Mouse (Mus musculus): ENCODE data around the gene Osgepl1. TPM values are rescaled to one million over a fixed set of nuclear protein-coding genes. Genes with fewer than 3 reads are reported as not detected.
"Not testable (repeated sequence)": the region's sequence is repeated elsewhere in the genome, so short reads cannot be mapped to it uniquely, and the experiment has no call there.

Gene Osgepl1
- 10 to 100 TPM; 46.4 to 49.5 TPM for total RNA-seq (2021)
- long read RNA-seq, experiment 1, full-length matches to known transcripts, result 83 of 118 reads
- long read RNA-seq, experiment 1, partial matches to known transcripts, result 3 of 118 reads
- long read RNA-seq, experiment 1, other reads (novel, unspliced or antisense), result 32 of 118 reads
- long read RNA-seq, experiment 2, full-length matches to known transcripts, result 69 of 95 reads
- long read RNA-seq, experiment 2, partial matches to known transcripts, result 0 of 95 reads
- long read RNA-seq, experiment 2, other reads (novel, unspliced or antisense), result 26 of 95 reads

GRCm38 (mm10) chr1:53312989-53313967, at the start of gene Osgepl1:
Gene Osgepl1, plus strand, starts transcription at chr1:53313624.
- DNase-seq, result peak; percentile 87 to 90
- intact Hi-C loops (cut with DNase I), result no loop called here

GRCm38 (mm10) chr1:53264958-53265612, 48.3 kb upstream of the Osgepl1 start:
- intact Hi-C loops (cut with DNase I); DNase-seq: not testable (repeated sequence)

GRCm38 (mm10) chr1:53269901-53270300, 43.5 kb upstream of the Osgepl1 start:
- intact Hi-C loops (cut with DNase I), result no loop called here
- peak; percentile 3 to 11 for DNase-seq

- peak; percentile 9 to 50 for DNase-seq
- intact Hi-C loops (cut with DNase I), result loop anchor here (2.0 kb wide), 1 partner anchor 220 kb away; no protein-coding TSS in a partner anchor
Measured at GRCm38 (mm10) chr1:53272646-53273045, 40.8 kb upstream of the Osgepl1 start.

GRCm38 (mm10) chr1:53291197-53291596, 22.2 kb upstream of the Osgepl1 start:
- intact Hi-C loops (cut with DNase I), result loop anchor here (10.0 kb wide), 1 partner anchor 64 kb away; the partner anchor contains the start of genes Asdurf, Asnsd1 and Gm28551

GRCm38 (mm10) chr1:53296581-53297383, 16.6 kb upstream of the Osgepl1 start, which contains the start of the genes Pms1, Ormdl1 and Gm28778:
Gene Pms1, minus strand, starts transcription at chr1:53297018.
Gene Ormdl1, plus strand, starts transcription at chr1:53297095.
Gene Gm28778, plus strand, starts transcription at chr1:53297111.
- intact Hi-C loops (cut with DNase I), result loop anchor here (1.0 to 10.0 kb wide), 2 partner anchors 11 to 58 kb away; partner anchors contain the start of genes Asdurf, Asnsd1 and Gm28551

More at GRCm38 (mm10) chr1:53291197-53291596, 22.2 kb upstream of the Osgepl1 start:
- DNase-seq, result no peak

GRCm38 (mm10) chr1:53300506-53300905, 12.9 kb upstream of the Osgepl1 start:
- intact Hi-C loops (cut with DNase I), result no loop called here
- no peak for DNase-seq

More at GRCm38 (mm10) chr1:53296581-53297383, 16.6 kb upstream of the Osgepl1 start, which contains the start of the genes Pms1, Ormdl1 and Gm28778:
- DNase-seq, result peak; percentile 97

- DNase-seq, result no peak
- intact Hi-C loops (cut with DNase I), result no loop called here
Measured at GRCm38 (mm10) chr1:53321662-53322344, 8.4 kb downstream of the Osgepl1 start.

GRCm38 (mm10) chr1:53323254-53323653, 9.8 kb downstream of the Osgepl1 start:
- no peak for DNase-seq
- intact Hi-C loops (cut with DNase I), result no loop called here

- intact Hi-C loops (cut with DNase I), result no loop called here
- DNase-seq, result no peak
Measured at GRCm38 (mm10) chr1:53324277-53324676, 10.9 kb downstream of the Osgepl1 start.

GRCm38 (mm10) chr1:53324827-53325494, 11.5 kb downstream of the Osgepl1 start:
- intact Hi-C loops (cut with DNase I), result no loop called here
- DNase-seq, result no peak

- intact Hi-C loops (cut with DNase I); DNase-seq: not testable (repeated sequence)
Measured at GRCm38 (mm10) chr1:53333527-53333926, 20.1 kb downstream of the Osgepl1 start.

GRCm38 (mm10) chr1:53335465-53335864, 22.0 kb downstream of the Osgepl1 start:
- intact Hi-C loops (cut with DNase I), result no loop called here
- no peak for DNase-seq

- intact Hi-C loops (cut with DNase I); DNase-seq: not testable (repeated sequence)
Measured at GRCm38 (mm10) chr1:53337403-53337802, 24.0 kb downstream of the Osgepl1 start.

- DNase-seq, result no peak
- intact Hi-C loops (cut with DNase I), result no loop called here
Measured at GRCm38 (mm10) chr1:53341071-53341470, 27.6 kb downstream of the Osgepl1 start.

GRCm38 (mm10) chr1:53352327-53353261, 39.2 kb downstream of the Osgepl1 start, which contains the start of the genes Asdurf, Gm28551 and Asnsd1:
Gene Asdurf, minus strand, starts transcription at chr1:53352619.
Gene Gm28551, minus strand, starts transcription at chr1:53352667.
Gene Asnsd1, minus strand, starts transcription at chr1:53352752.
- DNase-seq, result peak; percentile 98 to 99
- intact Hi-C loops (cut with DNase I), result loop anchor here (2.0 to 10.0 kb wide), 3 partner anchors 35 to 300 kb away; partner anchors contain the start of genes Gm28778, Ormdl1 and Pms1
